In genomic region chr15:100175176-100175575, GRCm38 (mm10) we compare ENCODE assay signal across 22 mouse cellular contexts. TPM values are rescaled to one million over a fixed set of nuclear protein-coding genes. Genes with fewer than 3 reads are reported as not detected.
DNase-seq lines count a peak whose midpoint lies in the region; ATAC-seq and TF ChIP-seq lines count a peak whose summit lies in the region.
"Had no signal": no experiment of that assay in that cellular context is flagged by ENCODE, and none has a peak within 500 bp of the region (broad histone marks: within the 10 kb centered on the region; RNA-seq: fewer than 3 reads in every experiment).

No protein-coding gene starts in this region.

- WGBS in heart, embryonic 12.5 days = 57% methylated on average over 6 of the region's 6 CpGs
- WGBS in heart, postnatal 0 days = 33% methylated on average over 6 of the region's 6 CpGs
- 86% methylated on average over 6 of the region's 6 CpGs for WGBS in macrophage (ENCODE audit: missing documents)

- no peaks in the 10 kb centered on the region for H3K79me2 ChIP-seq in macrophage (ENCODE audit: inconsistent target)

- TF ChIP-seq CTCF in heart, postnatal 0 days (IDR thresholded peaks at IDR 0.05; ENCODE audit: low read depth) = no peak

- no peak for TF ChIP-seq EP300 in heart, postnatal 0 days (IDR thresholded peaks at IDR 0.05; ENCODE audit: low read depth)

- H3K4me3 ChIP-seq in heart, embryonic 12.5 days = no peak overlapping the region
- no peak overlapping the region for H3K4me3 ChIP-seq in heart, postnatal 0 days (ENCODE audit: low read depth, low read length)
- H3K4me3 ChIP-seq in macrophage (ENCODE audit: inconsistent target) = no peak overlapping the region
- H3K4me3 ChIP-seq: forebrain, embryonic 13.5 days had no signal

- H3K9ac ChIP-seq in heart, embryonic 12.5 days = 0 out of 2 replicates have a peak overlapping the region, but pooled peaks have one; percentile 37
- H3K9ac ChIP-seq in heart, postnatal 0 days (replicated peaks; ENCODE audit: low read depth, low read length) = no peak overlapping the region
- H3K9ac ChIP-seq: forebrain, embryonic 13.5 days had no signal

- H3K36me3 ChIP-seq in heart, embryonic 12.5 days = peaks cover 70% of the 10 kb centered on the region
- H3K36me3 ChIP-seq in heart, postnatal 0 days (replicated peaks; ENCODE audit: control insufficient read depth, insufficient read depth, low read length) = peaks cover 66% of the 10 kb centered on the region
- peaks cover 40% of the 10 kb centered on the region for H3K36me3 ChIP-seq in macrophage (ENCODE audit: inconsistent target)

- intact Hi-C loops in heart, postnatal 14 days (cut with DNase I) = no loop called here
- intact Hi-C loops in heart, postnatal 25 days (cut with DNase I) = no loop called here

- DNase-seq in gastrocnemius, adult 18-20 months (ENCODE audit: low spot score) = peak; percentile 51
- no peak for DNase-seq in gastrocnemius, postnatal 10 days
- no peak for DNase-seq in heart, postnatal 14 days
- no peak for DNase-seq in heart, postnatal 0 days (ENCODE audit: low spot score)
- no peak for DNase-seq in heart, postnatal 25 days (ENCODE audit: low spot score)
- DNase-seq: adrenal gland, adult 8-10 months; cerebellum, adult 8-10 months; cerebellum, postnatal 36 days; kidney, adult 8-10 months; kidney, postnatal 4 days; liver; lung, adult 18-20 months; lung, postnatal 4 days; midbrain, embryonic 14.5 days; thymus, postnatal 4 days had no signal

- ATAC-seq in heart, embryonic 12.5 days (ENCODE audit: insufficient number of reproducible peaks, low FRiP score) = no peak
- ATAC-seq in heart, postnatal 0 days (ENCODE audit: insufficient read depth, low read depth) = peak; percentile 56
- ATAC-seq: forebrain, embryonic 13.5 days; hindbrain, embryonic 16.5 days; lung, postnatal 0 days had no signal

- no peaks in the 10 kb centered on the region for H3K27me3 ChIP-seq in heart, embryonic 12.5 days (replicated peaks)
- no peaks in the 10 kb centered on the region for H3K27me3 ChIP-seq in heart, postnatal 0 days (ENCODE audit: control insufficient read depth, insufficient read depth, low read length)
- H3K27me3 ChIP-seq: forebrain, embryonic 13.5 days had no signal

- peaks cover 21% of the 10 kb centered on the region for H3K4me1 ChIP-seq in heart, embryonic 12.5 days (replicated peaks)
- H3K4me1 ChIP-seq in heart, postnatal 0 days (ENCODE audit: control insufficient read depth, insufficient read depth) = peaks cover 3% of the 10 kb centered on the region; the same call in 1 of the 2 replicates
- H3K4me1 ChIP-seq: forebrain, embryonic 13.5 days had no signal

- H3K4me2 ChIP-seq in heart, embryonic 12.5 days = no peak overlapping the region
- no peak overlapping the region for H3K4me2 ChIP-seq in heart, postnatal 0 days (ENCODE audit: low read depth, low read length)
- H3K4me2 ChIP-seq: forebrain, embryonic 13.5 days had no signal

- H3K9me3 ChIP-seq in heart, embryonic 12.5 days (replicated peaks) = no peaks in the 10 kb centered on the region
- no peaks in the 10 kb centered on the region for H3K9me3 ChIP-seq in heart, postnatal 0 days (replicated peaks; ENCODE audit: control insufficient read depth, low read length)
- H3K9me3 ChIP-seq: forebrain, embryonic 13.5 days; G1E had no signal

- H3K27ac ChIP-seq in heart, embryonic 12.5 days (ENCODE audit: poor library complexity, severe bottlenecking) = peak overlapping the region; percentile 29; the same call in 1 of the 2 replicates
- no peak overlapping the region for H3K27ac ChIP-seq in heart, postnatal 0 days (ENCODE audit: low read depth)
- H3K27ac ChIP-seq in macrophage = peak overlapping the region; percentile 35
- H3K27ac ChIP-seq: forebrain, embryonic 13.5 days; kidney, postnatal 0 days had no signal

RNA-seq across cellular contexts. Expression of gene Atf1, which starts 52.4 kb away (rescaled TPM):
- 10 to 100 TPM; 44.2 to 57.7 TPM for total RNA-seq in gastrocnemius, adult 18-20 months (2021)
- total RNA-seq in gastrocnemius, postnatal 10 days (2021) = 10 to 100 TPM; 51.5 to 55.9 TPM
- 35.8 and 38.1 TPM in 2 replicates for polyA plus RNA-seq in heart, embryonic 12.5 days (2016; fragmentation: Nextera tagmentation; extraction: Ambion mirVana)
- 10 to 100 TPM; 44.0 to 48.4 TPM for total RNA-seq in heart, postnatal 14 days (2021)
- 12.1 and 51.4 TPM in 2 replicates for total RNA-seq in heart, postnatal 0 days (2014; rRNA removed; ENCODE audit: low replicate concordance)
- polyA plus RNA-seq in heart, postnatal 0 days (2015; fragmentation: Nextera tagmentation; extraction: Ambion mirVana) = 33.1 and 33.9 TPM in 2 replicates
- 10 to 100 TPM; 46.0 to 51.8 TPM for total RNA-seq in heart, postnatal 25 days (2021)
- total RNA-seq in macrophage (2018; cell fraction: chromatin; rRNA removed) = 100 to 1,000 TPM in 8 of 26 experiments, 10 to 100 TPM in 18; 62.1 to 136 (median 89.0) TPM
- 10 to 100 TPM; 37.9 to 73.6 (median 48.1) TPM for total RNA-seq in macrophage (2018; cell fraction: cytosol; rRNA removed)
- 10 to 100 TPM; 33.7 to 65.5 (median 47.2) TPM for total RNA-seq in macrophage (2018; cell fraction: nucleus; rRNA removed)
- 34.5 to 58.1 TPM (median 47.7 TPM) in 3 replicates for polyA plus RNA-seq in macrophage (2018)
